Mouse (Mus musculus) G1E (cell line): ENCODE results near the gene Retreg1. TPM values are rescaled to one million over a fixed set of nuclear protein-coding genes. Genes with fewer than 3 reads are reported as not detected.

Experiments used
- ATAC-seq: 2 replicates; pipeline ENCODE4 v1.8.0; 2016; ENCODE audit warnings: mild to moderate bottlenecking; ENCODE audit not compliant: insufficient number of reproducible peaks, poor library complexity, low FRiP score, severe bottlenecking; ENCODE audit errors: extremely low read depth
- DNase-seq: peaks from one replicate; pipeline ENCODE4 v3.0.0; 2012; ENCODE audit warnings: low spot score
- H3K27me3 ChIP-seq: 2 replicates; pipeline ENCODE4 v1.6.1; 2012; ENCODE audit warnings: mild to moderate bottlenecking, low read length, inconsistent platforms; ENCODE audit not compliant: insufficient read depth
- H3K36me3 ChIP-seq: replicated peaks from 2 replicates; pipeline ENCODE3; 2012; ENCODE audit warnings: mild to moderate bottlenecking, inconsistent platforms
- H3K4me1 ChIP-seq: 2 replicates; pipeline ENCODE4 v1.6.1; 2012; ENCODE audit warnings: low read depth, low read length, inconsistent platforms, mixed read lengths; ENCODE audit not compliant: insufficient read depth
- H3K4me3 ChIP-seq: 2 replicates; pipeline ENCODE4 v1.5.1; 2012; ENCODE audit warnings: low read depth, mild to moderate bottlenecking, inconsistent platforms, low read length, moderate library complexity, mixed read lengths
- H3K9me3 ChIP-seq: replicated peaks from 2 replicates; pipeline ENCODE4 v1.6.1; 2012; ENCODE audit warnings: inconsistent platforms
- CTCF ChIP-seq: IDR thresholded peaks from 2 replicates; pipeline ENCODE4 v1.5.1; 2012; ENCODE audit warnings: low read depth, low read length, inconsistent platforms, mixed read lengths
- GATA1 ChIP-seq: IDR thresholded peaks from 2 replicates; pipeline ENCODE4 v1.6.1; 2012; ENCODE audit warnings: borderline replicate concordance, low read length, inconsistent platforms, mixed read lengths
- GATA2 ChIP-seq: IDR thresholded peaks from 2 replicates; pipeline ENCODE4 v1.6.1; 2012; ENCODE audit warnings: low read depth, low read length, inconsistent platforms, borderline replicate concordance
- POLR2AphosphoS5 ChIP-seq: IDR thresholded peaks from 2 replicates; pipeline ENCODE4 v1.6.1; 2012; ENCODE audit warnings: low read depth, low read length, inconsistent platforms; ENCODE audit not compliant: insufficient replicate concordance
- TAL1 ChIP-seq: conservative IDR thresholded peaks from 2 replicates; pipeline ENCODE4 v1.6.1; 2012; ENCODE audit warnings: low read depth, low read length, inconsistent platforms, mixed read lengths
- polyA plus RNA-seq: library from polyadenylated mRNA; stranded (reverse); fragments of >175 nt; gene quantifications from 2 replicates; pipeline ENCODE4 v1.2.3, GENCODE M21; 2012
- total RNA-seq, 2 experiments: library from RNA; stranded (forward) in 1 of 2; stranded (reverse) in 1 of 2; fragments of 200-1000 nt in 1 of 2; fragments of >200 nt in 1 of 2; fragmentation: Nextera tagmentation in 1 of 2; gene quantifications; 2 replicates each; pipeline ENCODE4 v1.2.3; 2014 to 2017

Retreg1 gene
- total and polyA plus RNA-seq, 3 experiments, result 0.16 TPM; not detected in 2

DNA sequence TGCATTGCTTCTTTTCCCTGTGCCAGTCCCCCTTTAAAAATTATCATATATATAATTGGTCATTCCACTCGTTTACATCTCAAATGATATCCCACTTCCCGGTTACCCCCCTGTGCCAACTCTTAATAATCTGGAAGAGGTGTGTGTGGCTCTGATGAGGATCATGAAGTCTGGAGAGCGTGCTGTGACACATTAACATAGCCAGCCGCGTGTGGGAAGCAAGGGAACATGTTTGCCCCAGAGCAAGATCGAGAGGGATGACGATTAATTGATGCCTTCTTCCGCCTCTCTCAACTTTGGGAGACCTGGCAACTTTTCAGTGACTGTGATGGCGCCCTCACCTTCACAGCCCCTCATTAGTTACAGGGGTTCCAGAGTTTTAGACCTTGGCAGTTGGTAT is 106.7 kb downstream of the Retreg1 start:
- ATAC-seq, result no peak
- no peak overlapping the region for H3K4me3 ChIP-seq

DNA sequence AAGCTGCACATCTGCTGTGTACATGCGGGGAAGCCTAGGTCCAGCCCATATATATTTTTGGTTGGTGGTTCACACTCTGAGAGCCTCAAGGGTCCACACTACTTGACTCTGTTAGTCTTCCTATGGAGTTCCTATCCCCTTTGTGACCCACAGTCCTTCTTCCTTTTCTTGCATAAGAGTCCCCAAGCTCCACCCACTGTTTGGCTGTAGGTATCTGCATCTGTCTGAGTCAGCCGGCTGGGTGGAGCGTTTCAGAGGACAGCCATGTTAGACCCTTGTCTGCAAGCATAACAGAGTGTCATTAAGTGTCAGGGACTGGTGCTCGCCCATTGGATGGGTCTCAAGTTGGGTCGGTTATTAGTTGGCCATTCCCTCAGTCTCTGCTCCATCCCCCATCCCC is 107.6 kb downstream of the Retreg1 start:
- no peak overlapping the region for H3K4me3 ChIP-seq
- no peak for ATAC-seq

More for the DNA sequence above, 106.7 kb downstream of the Retreg1 start:
- Histone ChIP-seq H3K4me1 (no peaks in the 10 kb centered on the region), H3K36me3 (no peaks in the 10 kb centered on the region), H3K9me3 (0 out of 2 replicates have a peak, but pooled peaks cover 4% of the 10 kb centered on the region), H3K27me3 (no peaks in the 10 kb centered on the region)
- no peak for DNase-seq
- TF ChIP-seq CTCF (no peak), TAL1 (no peak), POLR2AphosphoS5 (no peak), GATA1 (no peak), GATA2 (no peak)

GRCm38 (mm10) chr15:25951037-25951436 is 108.1 kb downstream of the Retreg1 start:
- Histone ChIP-seq H3K4me3 (no peak overlapping the region), H3K27me3 (no peaks in the 10 kb centered on the region), H3K4me1 (no peaks in the 10 kb centered on the region), H3K36me3 (no peaks in the 10 kb centered on the region), H3K9me3 (0 out of 2 replicates have a peak, but pooled peaks cover 4% of the 10 kb centered on the region)
- DNase-seq (no peak), ATAC-seq (no peak)
- TF ChIP-seq CTCF, result no peak
- no peak for TF ChIP-seq GATA1
- TF ChIP-seq TAL1, result no peak

More for the DNA sequence above, 107.6 kb downstream of the Retreg1 start:
- Histone ChIP-seq H3K4me1 (no peaks in the 10 kb centered on the region), H3K27me3 (no peaks in the 10 kb centered on the region), H3K36me3 (no peaks in the 10 kb centered on the region), H3K9me3 (0 out of 2 replicates have a peak, but pooled peaks cover 4% of the 10 kb centered on the region)
- TF ChIP-seq GATA2, result no peak
- no peak for TF ChIP-seq TAL1
- no peak for TF ChIP-seq CTCF
- no peak for TF ChIP-seq POLR2AphosphoS5
- no peak for TF ChIP-seq GATA1
- no peak for DNase-seq

DNA sequence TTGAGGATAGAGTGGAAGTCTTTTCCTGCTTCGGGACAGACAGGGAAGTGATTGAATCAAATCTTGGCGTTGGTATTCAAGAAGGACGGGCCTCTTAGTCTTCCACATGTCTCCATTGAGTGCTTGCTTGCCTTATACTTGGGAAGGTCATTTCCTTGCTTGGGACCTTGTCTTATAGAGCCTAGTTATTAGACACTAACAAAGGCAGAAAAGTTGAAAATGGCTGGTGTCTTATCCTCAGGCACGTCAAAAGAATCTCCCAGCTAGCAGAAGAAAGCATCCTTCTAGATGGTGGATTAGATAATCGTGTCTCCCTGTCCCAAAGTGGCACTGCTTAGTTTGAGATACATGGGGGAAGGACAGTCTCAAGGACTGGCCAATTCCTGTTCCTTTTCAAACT is 113.0 kb downstream of the Retreg1 start:
- Histone ChIP-seq H3K4me1 (no peaks in the 10 kb centered on the region), H3K36me3 (no peaks in the 10 kb centered on the region), H3K4me3 (no peak overlapping the region), H3K9me3 (no peaks in the 10 kb centered on the region), H3K27me3 (no peaks in the 10 kb centered on the region)
- DNase-seq (no peak), ATAC-seq (no peak)
- TF ChIP-seq GATA1, result no peak
- TF ChIP-seq POLR2AphosphoS5, result no peak
- no peak for TF ChIP-seq GATA2
- TF ChIP-seq TAL1, result no peak
- no peak for TF ChIP-seq CTCF

- no peak for TF ChIP-seq GATA2
- TF ChIP-seq CTCF, result no peak
- no peak for TF ChIP-seq GATA1
- no peak for TF ChIP-seq TAL1
- TF ChIP-seq POLR2AphosphoS5, result no peak
- Histone ChIP-seq H3K4me3 (no peak overlapping the region), H3K27me3 (no peaks in the 10 kb centered on the region), H3K9me3 (no peaks in the 10 kb centered on the region), H3K36me3 (no peaks in the 10 kb centered on the region), H3K4me1 (no peaks in the 10 kb centered on the region)
- ATAC-seq, result no peak
- no peak for DNase-seq
Observed at GRCm38 (mm10) chr15:25956422-25957117, 113.6 kb downstream of the Retreg1 start.

GRCm38 (mm10) chr15:25957651-25958050 is 114.7 kb downstream of the Retreg1 start:
- Histone ChIP-seq H3K9me3 (no peaks in the 10 kb centered on the region), H3K4me1 (no peaks in the 10 kb centered on the region), H3K27me3 (no peaks in the 10 kb centered on the region), H3K36me3 (no peaks in the 10 kb centered on the region), H3K4me3 (no peak overlapping the region)
- DNase-seq (no peak), ATAC-seq (no peak)
- no peak for TF ChIP-seq TAL1
- TF ChIP-seq POLR2AphosphoS5, result no peak
- TF ChIP-seq CTCF, result no peak
- no peak for TF ChIP-seq GATA1
- no peak for TF ChIP-seq GATA2
